Mouse (Mus musculus) kidney, adult 2 months (tissue): ENCODE measurements at regions not wholly inside any gene's neighbourhood (a gene's known extent, or its start where the extent isn't known, plus 50 kb on each side); places are given as distances from the start of the nearest gene placed in this dataset.

Source experiments
- CTCF ChIP-seq: fragments of 200-500 bp; conservative IDR thresholded peaks from 2 replicates; pipeline ENCODE4 v1.5.1; 2011; ENCODE audit warnings: low read depth, mild to moderate bottlenecking, control low read depth, low read length, moderate library complexity, mixed read lengths; ENCODE audit not compliant: insufficient read depth, insufficient read length
- POLR2A ChIP-seq: fragments of 200-500 bp; IDR thresholded peaks from one replicate; pipeline ENCODE4 v1.6.1; 2011; ENCODE audit warnings: low read depth, low read length, control low read depth

DNA sequence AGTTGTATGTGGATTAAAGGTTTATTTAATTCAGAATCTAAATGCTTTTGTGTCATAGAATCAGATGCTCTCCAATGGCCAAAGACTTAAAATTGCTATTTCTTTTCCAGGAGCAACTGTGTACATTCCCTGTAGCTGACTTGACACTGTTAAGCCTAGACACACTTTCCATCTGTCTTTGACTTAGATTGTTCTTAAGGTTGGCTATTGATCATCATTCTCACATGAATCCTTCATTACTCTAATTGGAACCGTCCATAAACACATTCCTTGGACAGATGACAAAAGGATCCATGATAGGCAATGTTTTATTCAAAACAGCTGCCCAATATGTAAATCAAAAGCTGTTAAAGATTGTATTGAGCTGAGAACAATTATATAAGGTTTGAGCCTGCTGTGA is 442.8 kb downstream of the Bmp2 start:
- TF ChIP-seq CTCF (no peak), POLR2A (no peak)
